8 mouse cellular contexts compared by ENCODE assay signal in genomic region chr11:82389396-82390291, GRCm38 (mm10). TPM values are rescaled to one million over a fixed set of nuclear protein-coding genes. Genes with fewer than 3 reads are reported as not detected.
DNase-seq lines count a peak whose midpoint lies in the region; ATAC-seq and TF ChIP-seq lines count a peak whose summit lies in the region.

No protein-coding gene starts in this region.

- no peak for TF ChIP-seq POLR2A in small intestine, adult 2 months (IDR thresholded peaks at IDR 0.05; ENCODE audit: low read depth, low read length)

- H3K9me3 ChIP-seq in heart, embryonic 15.5 days (replicated peaks): no peaks in the 10 kb centered on the region
- H3K9me3 ChIP-seq in liver, embryonic 11.5 days (ENCODE audit: control insufficient read depth, low read length): no peaks in the 10 kb centered on the region

- H3K4me1 ChIP-seq in heart, embryonic 15.5 days (replicated peaks): peaks cover 33% of the 10 kb centered on the region
- no peaks in the 10 kb centered on the region; the same call in 1 of the 2 replicates for H3K4me1 ChIP-seq in liver, embryonic 11.5 days (replicated peaks; ENCODE audit: control insufficient read depth, insufficient read depth, low read length)
- H3K4me1 ChIP-seq in small intestine, adult 2 months (ENCODE audit: control insufficient read depth, insufficient read depth, insufficient read length, low read length): no peaks in the 10 kb centered on the region

- 3% methylated on average over 69 of the region's 69 CpGs for WGBS in heart, embryonic 15.5 days
- WGBS in liver, embryonic 11.5 days: 4% methylated on average over 68 of the region's 69 CpGs
- 4% methylated on average over 69 of the region's 69 CpGs for WGBS in small intestine, adult 2 months

- peak overlapping the region; percentile 39 for H3K9ac ChIP-seq in heart, embryonic 15.5 days
- H3K9ac ChIP-seq in liver, embryonic 11.5 days (ENCODE audit: low read depth, low read length): no peak overlapping the region

- peak; percentile 16 to 48 for DNase-seq in frontal cortex, postnatal 10 days (ENCODE audit: low spot score in 2 of 2)
- DNase-seq in frontal cortex, adult 2 months (ENCODE audit: extremely low spot score in 1 of 2, low spot score in 1 of 2): no peak
- DNase-seq in spleen, postnatal 10 days (ENCODE audit: low spot score in 2 of 2): peak; percentile 7 to 32
- no peak for DNase-seq in spleen, adult 18-20 months
- peak; percentile 43 for DNase-seq in liver, embryonic 11.5 days (ENCODE audit: low spot score)
- no peak for DNase-seq in urinary bladder, postnatal 25 days (ENCODE audit: low spot score)

- no peak for TF ChIP-seq CTCF in small intestine, adult 2 months (IDR thresholded peaks at IDR 0.05; ENCODE audit: extremely low read depth, insufficient read length, insufficient replicate concordance, low read depth, low read length)

- H3K27me3 ChIP-seq in heart, embryonic 15.5 days: peaks cover 96% of the 10 kb centered on the region
- peaks cover 76% of the 10 kb centered on the region for H3K27me3 ChIP-seq in liver, embryonic 11.5 days (replicated peaks; ENCODE audit: control insufficient read depth, insufficient read depth, low read length)
- H3K27me3 ChIP-seq in small intestine, adult 2 months (ENCODE audit: control insufficient read depth, insufficient read depth, low read length): peaks cover 38% of the 10 kb centered on the region

- no peak for ATAC-seq in heart, embryonic 15.5 days (replicated peaks; ENCODE audit: insufficient number of reproducible peaks, insufficient read depth, low FRiP score, low read depth)
- 0 out of 2 replicates have a peak, but pooled peaks have one; percentile 15 for ATAC-seq in liver, embryonic 11.5 days (replicated peaks; ENCODE audit: low FRiP score)

- peak overlapping the region; percentile 92 for H3K4me2 ChIP-seq in heart, embryonic 15.5 days
- H3K4me2 ChIP-seq in liver, embryonic 11.5 days: peak overlapping the region; percentile 60

- no peaks in the 10 kb centered on the region for H3K36me3 ChIP-seq in heart, embryonic 15.5 days
- no peaks in the 10 kb centered on the region for H3K36me3 ChIP-seq in liver, embryonic 11.5 days (ENCODE audit: control insufficient read depth, insufficient read depth, low read length)
- no peaks in the 10 kb centered on the region for H3K36me3 ChIP-seq in small intestine, adult 2 months (ENCODE audit: control insufficient read depth, insufficient read depth, low read length)

- peak overlapping the region; percentile 56 for H3K4me3 ChIP-seq in heart, embryonic 15.5 days
- peak overlapping the region; percentile 46 for H3K4me3 ChIP-seq in liver, embryonic 11.5 days (ENCODE audit: low read depth, low read length)
- peak overlapping the region; percentile 56 for H3K4me3 ChIP-seq in small intestine, adult 2 months (ENCODE audit: low read depth, low read length)

- no peak overlapping the region for H3K27ac ChIP-seq in heart, embryonic 15.5 days
- no peak overlapping the region for H3K27ac ChIP-seq in liver, embryonic 11.5 days (ENCODE audit: low read depth, low read length)
- no peak overlapping the region for H3K27ac ChIP-seq in small intestine, adult 2 months (ENCODE audit: insufficient read depth, low read depth, low read length)

RNA-seq across cellular contexts. Expression of gene Tmem132e, which starts 0.9 kb away (rescaled TPM):
- 8.6 and 9.9 TPM in 2 replicates for polyA plus RNA-seq in frontal cortex, adult 2 months (2012; rRNA removed)
- polyA plus RNA-seq in heart, embryonic 15.5 days (2015; fragmentation: Nextera tagmentation; extraction: Ambion mirVana): 0.06 and 0.22 TPM in 2 replicates
- 0.25 and 0.27 TPM in 2 replicates for polyA plus RNA-seq in liver, embryonic 11.5 days (2014; fragmentation: Nextera tagmentation; extraction: Ambion mirVana)
- polyA plus RNA-seq in small intestine, adult 2 months (2012; rRNA removed): 2.5 and 3.7 TPM in 2 replicates

Comparison
In these comparisons a context has a peak if more than half of its experiments do, and no peak if none do; other contexts are left out.
1. DNase-seq: peak in frontal cortex, postnatal 10 days (2 of 2), spleen, postnatal 10 days (2 of 2) and liver, embryonic 11.5 days (single experiment); none in frontal cortex, adult 2 months (0 of 2), spleen, adult 18-20 months (0 of 2) and urinary bladder, postnatal 25 days (single experiment).
2. Peak in every context shown above with its lines, with median percentiles within 50 percentile points of each other: H3K4me3 ChIP-seq.